Mouse (Mus musculus) embryonic fibroblast, embryonic 13.5 days (primary cell): Measurements from ENCODE around the gene Themis3.

Source experiments
- CTCF ChIP-seq: IDR thresholded peaks from 2 replicates; pipeline ENCODE4 v1.5.1; 2011; ENCODE audit warnings: mild to moderate bottlenecking, control low read depth, low read length, moderate library complexity, borderline replicate concordance; ENCODE audit not compliant: insufficient read depth
- POLR2A ChIP-seq: IDR thresholded peaks from 2 replicates; pipeline ENCODE4 v1.6.1; 2011; ENCODE audit warnings: low read depth, mild to moderate bottlenecking, control low read depth, low read length, moderate library complexity

DNA sequence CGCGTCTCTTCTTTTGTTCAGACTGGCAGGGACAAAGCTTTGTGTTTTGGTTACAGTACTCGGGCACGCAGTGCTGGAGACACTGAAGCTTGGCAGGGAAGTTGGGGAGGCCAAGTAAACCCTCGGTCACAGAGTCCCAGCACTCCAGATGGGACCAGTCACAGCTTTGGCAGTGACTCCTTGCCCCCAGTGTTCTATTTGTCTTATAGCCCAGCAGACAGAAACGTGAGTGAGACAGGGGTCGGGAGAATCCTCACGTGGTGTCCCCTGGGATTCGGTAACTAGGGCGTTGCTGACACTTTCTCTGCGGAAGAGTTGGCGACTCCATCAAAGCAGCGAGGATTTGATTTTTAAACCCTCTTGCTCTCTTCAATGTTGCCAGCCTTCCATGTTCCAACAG lies 8.3 kb downstream of the Themis3 start:
- TF ChIP-seq CTCF: no peak
- TF ChIP-seq POLR2A: no peak
